Mouse (Mus musculus) urinary bladder, postnatal 4 days (tissue): Measurements from ENCODE around the gene Sobp.
A peak's percentile ranks its signal among the peaks of the same experiment; 100 is the strongest.

Experiments
- DNase-seq, 2 experiments: peaks; one replicate each; pipeline ENCODE4 v3.0.0; 2021 to 2022; ENCODE audit warnings: low spot score in 2 of 2

Sobp gene

GRCm38 (mm10) chr10:43159333-43159732, 15.0 kb downstream of the Sobp start:
- DNase-seq, result no peak

- no peak for DNase-seq
Observed at GRCm38 (mm10) chr10:43158917-43159316, 15.4 kb downstream of the Sobp start.

GRCm38 (mm10) chr10:43155046-43155560, 19.2 kb downstream of the Sobp start:
- DNase-seq, result peak; percentile 68 to 71

- no peak for DNase-seq
Observed at GRCm38 (mm10) chr10:43152643-43153042, 21.7 kb downstream of the Sobp start.

GRCm38 (mm10) chr10:43148456-43148855, 25.9 kb downstream of the Sobp start:
- DNase-seq, result no peak

- no peak for DNase-seq
Observed at GRCm38 (mm10) chr10:43143173-43143572, 31.2 kb downstream of the Sobp start.

GRCm38 (mm10) chr10:43134027-43134426, 40.3 kb downstream of the Sobp start:
- DNase-seq, result no peak

GRCm38 (mm10) chr10:43128750-43129149, 45.6 kb downstream of the Sobp start:
- DNase-seq, result no peak

GRCm38 (mm10) chr10:43124561-43124960, 49.8 kb downstream of the Sobp start:
- DNase-seq, result no peak

GRCm38 (mm10) chr10:43124156-43124555, 50.2 kb downstream of the Sobp start:
- DNase-seq, result no peak

- DNase-seq, result no peak
Observed at GRCm38 (mm10) chr10:43123422-43123821, 50.9 kb downstream of the Sobp start.

GRCm38 (mm10) chr10:43120688-43121450, 53.5 kb downstream of the Sobp start:
- DNase-seq, result no peak

GRCm38 (mm10) chr10:43116083-43116927, 58.0 kb downstream of the Sobp start:
- no peak for DNase-seq

GRCm38 (mm10) chr10:43112296-43112695, 62.0 kb downstream of the Sobp start:
- no peak for DNase-seq

GRCm38 (mm10) chr10:43106616-43107015, 67.7 kb downstream of the Sobp start:
- DNase-seq, result no peak

GRCm38 (mm10) chr10:43106196-43106595, 68.1 kb downstream of the Sobp start:
- no peak for DNase-seq

- no peak for DNase-seq
Observed at GRCm38 (mm10) chr10:43100513-43100912, 73.8 kb downstream of the Sobp start.

- DNase-seq, result no peak
Observed at GRCm38 (mm10) chr10:43099229-43099628, 75.1 kb downstream of the Sobp start.

- DNase-seq, result no peak
Observed at GRCm38 (mm10) chr10:43097755-43098154, 76.6 kb downstream of the Sobp start.

GRCm38 (mm10) chr10:43096614-43097013, 77.7 kb downstream of the Sobp start:
- no peak for DNase-seq

- DNase-seq, result no peak
Observed at GRCm38 (mm10) chr10:43094537-43094936, 79.8 kb downstream of the Sobp start.

- no peak for DNase-seq
Observed at GRCm38 (mm10) chr10:43093440-43093839, 80.9 kb downstream of the Sobp start.

- no peak for DNase-seq
Observed at GRCm38 (mm10) chr10:43090040-43090439, 84.3 kb downstream of the Sobp start.
